Mouse (Mus musculus): ENCODE measurements at regions not wholly inside any gene's neighbourhood (a gene's known extent, or its start where the extent isn't known, plus 50 kb on each side); places are given as distances from the start of the nearest gene placed in this dataset.

- no peak for DNase-seq (ENCODE audit: low read depth)
Measured at GRCm38 (mm10) chr10:117556027-117556789, 73.1 kb upstream of the Cpm start.

DNA sequence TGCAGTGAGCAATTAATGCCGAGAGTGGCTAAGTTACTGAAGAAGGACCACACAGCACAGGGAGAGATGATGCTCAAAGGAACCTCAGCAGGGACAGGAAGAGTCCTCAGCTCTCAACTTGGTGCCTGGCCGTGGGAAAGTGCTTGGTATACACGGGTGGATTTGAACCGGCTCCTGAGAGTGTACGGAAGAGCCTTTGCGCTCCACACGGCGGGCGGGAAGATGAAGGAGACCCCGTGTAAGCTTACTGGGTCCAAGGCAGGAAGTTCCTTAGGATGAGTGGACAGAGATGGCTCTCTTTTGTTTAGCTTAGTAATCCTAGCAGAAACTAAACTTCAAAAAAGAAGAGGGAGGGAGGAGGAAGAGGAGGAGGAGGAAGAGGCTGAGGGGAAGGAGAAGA, 73.8 kb upstream of the Cpm start:
- DNase-seq (ENCODE audit: low read depth) = no peak

DNA sequence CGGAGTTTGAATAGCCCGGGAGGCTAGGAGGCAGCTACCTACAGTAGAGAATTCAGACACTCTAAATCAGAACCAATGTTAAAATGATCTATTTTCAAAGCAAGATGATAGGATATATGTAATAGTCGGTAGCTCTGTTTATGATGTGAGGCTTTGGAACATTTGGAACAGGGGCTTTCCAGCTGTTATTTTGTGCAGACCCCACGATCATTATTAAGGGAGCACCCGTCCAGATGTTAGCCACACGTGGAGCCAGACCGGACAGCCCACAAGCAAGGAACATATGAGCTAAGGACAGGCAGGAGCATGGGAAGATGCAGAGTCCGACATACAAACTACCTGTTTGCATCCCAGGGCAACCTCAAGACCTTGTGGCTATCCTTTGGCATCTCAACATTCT, 74.3 kb upstream of the Cpm start:
- no peak for DNase-seq (ENCODE audit: low read depth)

DNA sequence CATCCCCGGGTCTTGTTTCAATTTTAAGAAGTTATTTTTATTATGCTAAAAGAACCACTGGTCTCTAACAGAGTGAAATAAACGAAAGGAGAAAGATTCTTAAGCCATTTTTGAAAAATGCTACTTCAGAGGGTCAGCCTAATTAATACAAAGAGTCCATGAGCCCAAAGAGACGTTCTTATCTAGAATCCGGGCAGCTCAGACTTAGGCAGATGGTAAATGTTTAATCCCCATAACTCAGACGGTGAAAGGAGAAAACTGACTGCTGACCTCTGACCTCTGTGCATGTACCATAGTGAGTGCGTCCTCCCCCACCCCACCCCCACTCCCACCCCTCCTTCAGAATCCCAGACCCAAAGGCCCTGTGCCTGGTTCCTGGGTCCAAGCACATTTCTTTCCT, 74.8 kb upstream of the Cpm start:
- no peak for DNase-seq (ENCODE audit: low read depth)

GRCm38 (mm10) chr10:117553211-117554186, 75.8 kb upstream of the Cpm start:
- no peak for DNase-seq (ENCODE audit: low read depth)

DNA sequence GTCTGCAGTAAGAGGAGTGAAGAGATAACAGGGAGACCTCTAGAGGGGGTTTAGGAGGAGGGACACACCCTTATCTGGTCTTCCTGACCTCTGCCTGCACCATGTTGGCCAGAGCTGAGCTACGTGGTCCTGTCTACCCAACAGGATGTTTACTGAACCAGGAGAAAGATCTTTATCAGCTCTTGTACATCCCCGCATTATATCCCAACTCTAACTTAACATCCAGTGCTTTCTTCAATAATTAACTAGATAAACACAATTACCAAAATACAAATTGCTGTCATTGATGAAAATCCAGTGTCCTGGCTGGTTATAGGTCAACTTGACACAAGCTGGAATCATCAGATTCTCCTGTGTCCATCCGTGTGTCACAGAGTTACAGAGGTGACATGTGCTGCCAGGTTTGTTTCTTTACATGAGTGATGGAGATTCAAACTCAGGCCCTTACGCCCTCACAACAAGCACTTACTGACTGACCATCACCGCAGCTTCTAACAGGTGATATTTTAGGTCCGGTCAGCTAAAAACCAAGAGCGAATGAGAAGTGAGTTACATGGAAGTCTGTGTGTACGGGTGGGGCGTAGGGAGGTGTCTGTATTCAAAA, 77.1 kb upstream of the Cpm start:
- DNase-seq (ENCODE audit: low read depth) = no peak

DNA sequence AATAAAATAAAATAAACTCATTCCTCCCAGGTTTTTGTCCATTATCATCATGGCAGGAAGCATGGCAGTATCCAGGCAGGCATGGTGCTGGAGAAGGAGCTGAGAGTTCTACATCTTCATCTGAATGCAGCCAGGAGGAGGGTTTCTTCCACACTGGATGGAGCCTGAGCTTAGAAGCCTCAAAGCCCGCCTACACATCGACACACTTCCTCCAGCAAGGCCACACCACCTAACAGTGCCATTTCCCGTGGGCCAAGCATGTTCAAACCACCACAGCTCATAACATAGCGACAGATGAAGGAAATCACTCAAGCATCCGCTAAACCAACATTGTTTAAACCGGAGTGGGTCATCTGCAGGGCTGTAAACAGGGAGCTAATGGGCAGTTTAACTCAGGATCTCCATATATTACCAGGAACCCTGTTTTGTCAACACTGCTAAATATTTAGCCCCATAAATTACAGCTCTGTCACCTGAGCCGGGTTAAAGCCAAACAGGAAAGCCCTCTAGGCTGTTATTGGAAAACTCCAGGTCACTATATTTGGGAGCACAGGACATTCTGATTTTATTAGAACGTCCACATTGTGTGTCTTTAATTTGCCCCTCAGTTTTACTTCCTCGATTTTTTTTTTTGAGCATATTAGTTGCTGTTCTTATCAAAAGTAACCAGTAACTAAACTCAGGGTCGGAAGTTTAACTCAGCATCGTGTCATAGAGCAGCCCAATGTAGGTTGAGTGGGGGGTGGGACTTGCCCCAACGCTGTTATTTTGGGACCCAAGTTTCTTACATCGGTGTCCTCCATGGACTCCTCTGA, 77.9 kb upstream of the Cpm start:
- DNase-seq (ENCODE audit: low read depth) = no peak

DNA sequence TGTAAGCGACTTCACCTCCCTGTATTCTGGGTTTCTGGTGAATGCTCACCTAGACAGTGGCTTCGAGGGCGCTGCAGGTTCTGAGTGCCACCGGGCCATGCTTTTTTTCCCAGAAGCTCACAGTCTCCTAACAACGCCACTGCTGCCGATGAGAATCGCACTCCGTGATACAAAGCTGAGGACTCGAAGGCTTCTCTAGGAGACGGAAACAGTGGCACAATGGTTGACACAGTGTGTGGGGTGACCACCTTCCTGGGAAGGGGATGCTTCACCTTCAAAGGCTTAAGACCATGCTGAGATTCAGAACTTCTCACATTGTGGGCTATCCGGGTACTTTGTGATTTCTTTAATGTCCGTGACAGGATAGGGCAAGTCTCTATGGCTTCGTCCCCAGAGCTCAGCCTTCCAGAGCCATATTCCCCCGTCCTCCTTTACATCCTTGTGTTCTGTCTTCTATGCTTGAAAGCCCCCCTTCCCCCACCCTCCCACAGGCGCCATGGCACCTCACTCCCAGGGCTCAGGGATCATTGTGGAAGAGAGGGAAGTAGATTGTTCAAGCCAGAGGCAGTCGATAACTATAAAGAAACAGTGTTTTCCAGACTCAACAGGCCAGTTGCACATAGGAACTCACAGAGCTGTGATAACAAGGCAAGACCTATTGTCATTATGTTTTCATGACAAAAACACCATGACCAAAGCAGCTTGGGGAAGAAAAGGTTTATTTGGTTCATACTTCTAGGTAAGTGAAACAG, 79.3 kb upstream of the Cpm start:
- no peak for DNase-seq (ENCODE audit: low read depth)

DNA sequence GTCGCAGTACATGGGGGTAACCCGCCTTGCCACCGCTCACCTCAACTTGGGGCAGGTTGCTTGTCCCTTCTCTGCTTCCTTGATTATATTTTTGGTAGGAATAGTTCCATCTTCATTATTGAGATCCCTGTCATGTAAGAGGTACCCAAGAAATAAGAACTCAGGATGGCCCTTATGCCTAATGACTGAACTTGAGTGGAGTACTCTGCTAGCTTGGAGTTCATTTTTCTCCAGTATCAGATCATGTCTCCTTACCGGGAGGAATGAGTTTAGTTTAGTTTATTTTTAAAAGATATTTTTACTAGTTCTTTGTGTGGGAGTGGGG, 79.8 kb upstream of the Cpm start:
- DNase-seq (ENCODE audit: low read depth) = no peak

DNA sequence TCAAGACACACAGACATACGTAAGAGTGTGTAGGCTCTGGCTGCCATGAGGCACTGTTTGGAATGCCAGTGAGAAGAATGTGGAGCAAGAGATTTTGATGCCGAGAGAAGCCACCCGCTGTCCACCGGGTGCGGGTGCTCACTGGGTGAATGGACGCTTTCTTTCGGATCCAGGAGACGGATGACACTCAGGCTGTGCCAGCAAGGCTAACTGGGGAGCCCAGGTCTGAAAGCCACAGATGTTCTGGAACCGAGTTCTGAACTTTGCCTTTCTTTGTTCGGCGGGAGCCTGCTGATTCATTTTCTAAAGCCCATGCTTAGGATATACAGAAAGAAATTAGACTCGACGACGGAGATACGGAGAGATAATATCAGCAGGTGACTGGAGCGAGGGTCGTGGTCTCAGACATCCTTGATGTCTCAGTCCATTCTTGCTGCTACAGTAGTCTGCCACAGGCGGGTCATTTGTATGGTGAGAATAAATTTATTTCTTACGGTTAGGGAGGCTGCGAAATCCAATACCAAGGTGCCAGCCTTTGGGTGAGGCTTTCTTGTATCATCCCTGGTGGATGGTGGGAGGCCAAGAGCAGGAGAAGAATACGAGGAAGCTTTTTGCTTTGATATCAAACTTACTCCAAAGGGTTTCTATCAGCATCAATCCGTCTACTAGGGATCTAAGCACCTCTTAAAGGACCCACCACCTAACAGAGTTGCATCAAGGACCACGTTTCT, 80.4 kb upstream of the Cpm start:
- DNase-seq (ENCODE audit: low read depth) = no peak

GRCm38 (mm10) chr10:117548262-117548661, 81.0 kb upstream of the Cpm start:
- DNase-seq (ENCODE audit: low read depth) = no peak

- DNase-seq (ENCODE audit: low read depth) = no peak
Measured at GRCm38 (mm10) chr10:117547275-117547674, 82.0 kb upstream of the Cpm start.

GRCm38 (mm10) chr10:117545842-117546631, 83.3 kb upstream of the Cpm start:
- DNase-seq (ENCODE audit: low read depth) = no peak

GRCm38 (mm10) chr10:117544680-117545546, 84.4 kb upstream of the Cpm start:
- DNase-seq (ENCODE audit: low read depth) = no peak

GRCm38 (mm10) chr10:117543995-117544679, 85.2 kb upstream of the Cpm start:
- DNase-seq (ENCODE audit: low read depth) = no peak

DNA sequence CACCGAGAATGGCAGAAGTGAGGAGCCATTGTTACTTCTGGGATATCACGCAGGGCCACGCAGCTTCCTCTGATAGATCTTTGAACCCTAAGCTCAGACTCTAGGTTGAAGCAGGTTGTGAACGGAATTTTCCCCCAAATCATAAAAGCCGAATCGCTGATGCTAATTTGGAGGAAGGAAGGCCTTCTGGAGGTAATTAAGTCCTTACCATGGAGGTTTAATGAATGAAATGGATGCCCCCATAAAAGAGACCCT, 85.7 kb upstream of the Cpm start:
- DNase-seq (ENCODE audit: low read depth) = no peak

GRCm38 (mm10) chr10:117542886-117543695, 86.2 kb upstream of the Cpm start:
- no peak for DNase-seq (ENCODE audit: low read depth)

DNA sequence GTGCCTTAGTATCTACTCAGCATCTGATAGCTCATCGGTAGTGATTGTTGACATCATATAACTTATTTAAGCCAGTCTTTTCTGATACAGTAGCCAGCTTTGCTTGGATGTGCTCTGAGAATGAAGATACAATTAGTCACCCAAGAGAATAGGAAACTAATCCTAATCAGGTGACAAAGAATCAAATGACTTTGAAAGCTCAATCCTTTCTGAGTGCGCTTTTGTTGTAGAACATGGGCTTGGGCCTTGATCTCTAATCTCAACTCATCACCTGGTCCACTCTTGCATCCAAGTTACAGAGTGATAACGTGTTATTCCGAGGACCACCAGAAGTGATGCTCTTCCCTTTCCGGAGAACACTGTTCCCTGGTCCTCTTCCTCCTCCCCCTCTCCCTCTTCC, 86.9 kb upstream of the Cpm start:
- no peak for DNase-seq (ENCODE audit: low read depth)

Data from fibroblast of lung, adult 2 months (primary cell).